Mouse (Mus musculus) heart, postnatal 0 days (tissue): ENCODE results near the gene Dnpep.

Experiments
- CTCF ChIP-seq: IDR thresholded peaks from 2 replicates; pipeline ENCODE4 v1.5.1; 2016; ENCODE audit warnings: antibody characterized with exemption, control low read depth, low read depth
- EP300 ChIP-seq: IDR thresholded peaks from 2 replicates; pipeline ENCODE4 v1.6.1; 2016; ENCODE audit warnings: antibody characterized with exemption, low read depth

DNA sequence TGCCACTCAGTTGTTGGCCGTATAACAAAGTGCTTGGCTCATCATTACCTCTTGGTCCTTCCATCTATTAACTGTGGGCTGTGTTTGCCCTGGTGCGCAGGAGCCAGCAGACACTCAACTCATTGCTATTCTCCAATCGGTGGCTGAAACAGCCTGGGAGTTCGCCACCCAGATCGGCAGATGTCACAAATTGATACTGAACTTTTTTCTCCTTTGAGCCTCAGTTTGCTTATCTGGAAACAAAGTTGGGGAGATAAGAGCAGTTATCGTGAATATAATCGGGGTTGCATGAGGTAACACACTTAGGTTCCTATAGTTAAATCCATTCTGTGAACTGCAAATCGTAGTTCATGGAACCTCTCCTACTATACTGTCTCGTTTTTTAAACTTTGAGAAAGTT, 19.3 kb upstream of the Dnpep start:
- TF ChIP-seq CTCF, result no peak
- TF ChIP-seq EP300, result no peak
